Mouse (Mus musculus) heart, embryonic 13.5 days (tissue): ENCODE results near the gene Adam15. TPM values are rescaled to one million over a fixed set of nuclear protein-coding genes. Genes with fewer than 3 reads are reported as not detected.

ENCODE experiments used
- ATAC-seq: fragments of 200-750 bp; cut with Nextera tagmentation; 2 replicates; pipeline ENCODE4 v1.8.0; 2017; ENCODE audit warnings: moderate TSS enrichment; ENCODE audit not compliant: insufficient number of reproducible peaks, low FRiP score, low TSS enrichment; ENCODE audit errors: extremely low read depth
- H3K27ac ChIP-seq: fragments of 300-500 bp; sonication (generic); replicated peaks from 2 replicates; pipeline ENCODE4 v1.5.1; 2015; ENCODE audit warnings: moderate library complexity, mild to moderate bottlenecking, inconsistent platforms
- H3K27me3 ChIP-seq: fragments of 300-500 bp; sonication (generic); replicated peaks from 2 replicates; pipeline ENCODE4 v1.6.1; 2015; ENCODE audit warnings: mild to moderate bottlenecking, inconsistent platforms
- H3K36me3 ChIP-seq: fragments of 300-500 bp; sonication (generic); 2 replicates; pipeline ENCODE4 v1.6.1; 2015; ENCODE audit warnings: mild to moderate bottlenecking, inconsistent platforms
- H3K4me1 ChIP-seq: fragments of 300-500 bp; sonication (generic); 2 replicates; pipeline ENCODE4 v1.6.1; 2015; ENCODE audit warnings: inconsistent platforms
- H3K4me2 ChIP-seq: fragments of 300-500 bp; sonication (generic); 2 replicates; pipeline ENCODE4 v1.6.1; 2015; ENCODE audit warnings: inconsistent platforms, mild to moderate bottlenecking, moderate library complexity
- H3K4me3 ChIP-seq: fragments of 300-500 bp; sonication (generic); 2 replicates; pipeline ENCODE4 v1.5.1; 2015; ENCODE audit warnings: moderate library complexity, mild to moderate bottlenecking, inconsistent platforms
- H3K9ac ChIP-seq: fragments of 300-500 bp; sonication (generic); 2 replicates; pipeline ENCODE4 v1.6.1; 2015; ENCODE audit warnings: inconsistent platforms, mild to moderate bottlenecking, moderate library complexity
- H3K9me3 ChIP-seq: fragments of 300-500 bp; sonication (generic); 2 replicates; pipeline ENCODE4 v1.6.1; 2016; ENCODE audit warnings: inconsistent platforms
- WGBS: fragments of 180-500 bp; shearing (Covaris S2); methylation state at CpG from one replicate; pipeline ENCODE4 v1.1.7; 2015; ENCODE audit warnings: mixed read lengths; 5-methylcytosine and 5-hydroxymethylcytosine counted together
- polyA plus RNA-seq: library from polyadenylated mRNA; unstranded; fragments of >200 nt; fragmentation: Nextera tagmentation; extraction: Ambion mirVana; gene quantifications from 2 replicates; pipeline ENCODE4 v1.2.1, GENCODE M21; 2015

Adam15 gene
- polyA plus RNA-seq, 1 experiment from 2014 or later = 58.3 TPM

DNA sequence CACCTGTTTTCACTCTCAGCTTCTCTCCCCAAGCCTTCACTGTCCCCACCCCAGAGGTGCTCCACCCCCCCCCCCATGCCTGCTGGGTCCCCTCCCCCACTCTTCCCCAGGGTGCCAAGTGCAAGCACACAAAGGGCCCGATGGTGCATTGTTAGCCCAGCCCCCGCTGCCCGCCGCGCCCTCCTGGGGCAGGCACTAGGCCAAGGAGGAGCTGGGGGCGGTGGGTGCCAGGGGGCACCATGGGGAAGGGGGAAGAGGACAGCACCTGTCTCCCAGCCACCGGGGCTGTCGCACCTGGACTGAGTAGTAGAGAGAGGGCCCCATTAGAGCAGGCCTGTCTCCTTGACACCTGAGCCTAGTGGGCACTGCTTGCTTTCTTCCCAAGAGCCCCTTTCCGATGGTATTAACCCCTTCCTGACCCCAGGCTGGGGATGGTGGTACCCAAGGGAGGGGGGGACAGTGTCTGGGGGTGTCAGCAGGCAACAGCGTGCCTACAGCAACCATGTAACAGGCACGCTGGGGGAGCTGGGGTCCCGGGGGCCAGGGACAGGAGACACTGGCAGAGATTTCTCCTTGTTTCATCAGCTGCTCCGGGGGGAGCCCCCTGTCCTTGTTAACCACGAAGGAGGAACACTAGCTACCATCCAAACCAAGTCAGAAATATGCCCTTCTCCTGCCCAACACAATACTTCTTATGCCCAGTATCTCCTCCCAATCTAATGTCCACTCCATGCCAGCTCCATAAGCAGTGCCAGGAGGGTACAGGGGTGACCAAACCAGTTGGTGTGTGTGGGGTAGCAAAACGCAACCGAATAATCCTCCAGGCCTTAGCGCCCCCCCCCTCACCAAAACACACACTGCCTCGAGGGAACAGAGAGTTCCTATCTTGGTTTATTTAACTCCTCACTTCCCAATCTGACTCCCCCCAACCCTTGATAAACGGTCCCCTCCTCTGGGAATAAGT, 41.2 kb upstream of the Adam15 start:
- Histone ChIP-seq H3K4me3 (peak overlapping the region; percentile 76), H3K36me3 (no peaks in the 10 kb centered on the region), H3K27me3 (no peaks in the 10 kb centered on the region), H3K9ac (peak overlapping the region; percentile 92), H3K27ac (peak overlapping the region; percentile 77), H3K4me2 (peak overlapping the region; percentile 97), H3K4me1 (peaks cover 56% of the 10 kb centered on the region), H3K9me3 (no peaks in the 10 kb centered on the region)
- ATAC-seq = no peak
- WGBS = 14% methylated on average over 19 of the region's 19 CpGs

- H3K36me3 ChIP-seq = no peaks in the 10 kb centered on the region
- H3K9ac ChIP-seq = 0 out of 2 replicates have a peak overlapping the region, but pooled peaks have one; percentile 92
- H3K4me2 ChIP-seq = peak overlapping the region; percentile 97
- H3K27me3 ChIP-seq = no peaks in the 10 kb centered on the region
- no peak overlapping the region for H3K4me3 ChIP-seq
- no peak for ATAC-seq
- H3K27ac ChIP-seq = peak overlapping the region; percentile 77
- WGBS = 48% methylated on average over 5 of the region's 5 CpGs
- H3K4me1 ChIP-seq = peaks cover 52% of the 10 kb centered on the region
- H3K9me3 ChIP-seq = no peaks in the 10 kb centered on the region
These were observed 40.3 kb upstream of the Adam15 start for GRCm38 (mm10) chr3:89390111-89390515.

GRCm38 (mm10) chr3:89388901-89389740, 39.3 kb upstream of the Adam15 start:
- H3K4me3 ChIP-seq = no peak overlapping the region
- no peaks in the 10 kb centered on the region for H3K36me3 ChIP-seq
- H3K27me3 ChIP-seq = no peaks in the 10 kb centered on the region
- no peak overlapping the region for H3K4me2 ChIP-seq
- no peak for ATAC-seq
- no peaks in the 10 kb centered on the region for H3K9me3 ChIP-seq
- peaks cover 56% of the 10 kb centered on the region for H3K4me1 ChIP-seq
- WGBS = 51% methylated on average over 5 of the region's 6 CpGs
- no peak overlapping the region for H3K27ac ChIP-seq
- no peak overlapping the region for H3K9ac ChIP-seq

- H3K4me3 ChIP-seq = no peak overlapping the region
- H3K36me3 ChIP-seq = no peaks in the 10 kb centered on the region
- H3K27ac ChIP-seq = no peak overlapping the region
- H3K4me2 ChIP-seq = no peak overlapping the region
- H3K9me3 ChIP-seq = no peaks in the 10 kb centered on the region
- no peak overlapping the region for H3K9ac ChIP-seq
- no peak for ATAC-seq
- 73% methylated on average over 11 of the region's 11 CpGs for WGBS
- peaks cover 56% of the 10 kb centered on the region for H3K4me1 ChIP-seq
- no peaks in the 10 kb centered on the region for H3K27me3 ChIP-seq
These were observed 38.5 kb upstream of the Adam15 start for GRCm38 (mm10) chr3:89388134-89388881.

DNA sequence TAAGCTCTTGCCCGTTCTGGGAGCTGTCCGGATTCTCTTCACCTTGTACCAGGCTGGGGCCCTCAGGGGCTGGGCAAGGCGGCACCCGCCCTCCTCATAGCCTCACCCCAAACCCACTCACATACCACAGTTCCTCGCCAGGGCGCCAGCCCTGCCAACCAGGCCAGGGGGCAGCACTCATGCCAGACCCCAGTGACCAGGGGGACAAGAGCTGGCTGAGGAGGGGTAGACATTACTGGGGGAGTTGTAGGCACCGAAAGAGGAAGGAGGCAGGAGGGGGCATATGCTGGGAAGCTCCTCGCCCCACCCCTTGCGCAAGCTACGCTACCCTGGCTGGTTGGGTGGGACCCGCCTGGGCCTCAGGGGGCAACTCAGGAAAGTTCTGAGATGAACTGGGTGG, 37.8 kb upstream of the Adam15 start:
- no peak overlapping the region for H3K9ac ChIP-seq
- H3K4me2 ChIP-seq = no peak overlapping the region
- H3K27ac ChIP-seq = no peak overlapping the region
- WGBS = 81% methylated on average over 11 of the region's 11 CpGs
- H3K9me3 ChIP-seq = no peaks in the 10 kb centered on the region
- H3K36me3 ChIP-seq = no peaks in the 10 kb centered on the region
- H3K4me3 ChIP-seq = no peak overlapping the region
- no peaks in the 10 kb centered on the region for H3K27me3 ChIP-seq
- ATAC-seq = no peak
- H3K4me1 ChIP-seq = peaks cover 56% of the 10 kb centered on the region

- ATAC-seq = no peak
- H3K27ac ChIP-seq = no peak overlapping the region
- H3K9me3 ChIP-seq = no peaks in the 10 kb centered on the region
- no peaks in the 10 kb centered on the region for H3K27me3 ChIP-seq
- H3K4me1 ChIP-seq = peaks cover 55% of the 10 kb centered on the region
- H3K4me3 ChIP-seq = no peak overlapping the region
- H3K36me3 ChIP-seq = no peaks in the 10 kb centered on the region
- H3K4me2 ChIP-seq = no peak overlapping the region
- H3K9ac ChIP-seq = no peak overlapping the region
- WGBS = 67% methylated on average over 17 of the region's 17 CpGs
These were observed 36.9 kb upstream of the Adam15 start for GRCm38 (mm10) chr3:89386438-89387420.

GRCm38 (mm10) chr3:89385451-89385850, 35.7 kb upstream of the Adam15 start:
- no peak overlapping the region for H3K9ac ChIP-seq
- no peaks in the 10 kb centered on the region for H3K27me3 ChIP-seq
- peaks cover 10% of the 10 kb centered on the region for H3K36me3 ChIP-seq
- H3K4me3 ChIP-seq = no peak overlapping the region
- no peak overlapping the region for H3K27ac ChIP-seq
- ATAC-seq = no peak
- H3K4me2 ChIP-seq = no peak overlapping the region
- no peaks in the 10 kb centered on the region for H3K9me3 ChIP-seq
- WGBS = 43% methylated on average over 11 of the region's 11 CpGs
- peaks cover 42% of the 10 kb centered on the region for H3K4me1 ChIP-seq

DNA sequence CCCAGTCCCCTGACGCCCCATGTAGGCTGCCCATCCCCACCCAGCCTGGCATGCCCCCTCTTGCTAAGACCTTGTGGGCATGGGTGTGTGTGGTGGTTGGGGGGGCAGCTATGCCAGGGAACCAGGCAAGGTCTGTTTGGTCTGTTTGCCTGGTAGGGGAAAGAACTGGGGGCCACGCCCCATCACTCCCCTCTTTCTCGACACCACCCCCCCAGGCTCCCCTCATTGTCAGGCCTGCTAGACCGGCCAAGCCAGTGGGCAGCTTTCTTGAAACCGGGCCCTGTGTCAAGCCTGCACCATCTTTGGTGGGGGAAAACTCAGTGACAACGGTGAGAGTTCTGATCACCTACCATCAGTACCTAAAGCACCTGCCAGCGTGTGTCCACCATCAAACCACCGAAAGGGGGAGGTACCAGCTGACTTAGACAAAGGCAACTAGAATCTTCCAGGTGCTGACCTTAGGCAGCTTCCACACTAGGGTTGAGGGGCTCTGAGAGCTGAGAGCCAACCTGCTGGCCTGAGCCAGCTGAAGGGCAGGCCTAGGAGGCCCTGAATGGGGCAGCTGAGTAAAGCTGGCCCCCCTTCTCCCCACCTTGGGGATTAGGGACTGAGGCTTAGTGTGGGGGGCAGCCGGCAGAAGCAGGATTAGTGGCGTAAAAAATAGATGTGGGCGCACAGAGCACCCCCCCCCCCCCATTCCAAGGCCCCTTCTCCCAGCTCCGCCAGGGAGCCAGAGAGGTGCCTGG, 34.7 kb upstream of the Adam15 start:
- no peak for ATAC-seq
- peak overlapping the region; percentile 28; the same call in 1 of the 2 replicates for H3K9ac ChIP-seq
- no peak overlapping the region for H3K4me3 ChIP-seq
- 74% methylated on average over 12 of the region's 12 CpGs for WGBS
- H3K27ac ChIP-seq = no peak overlapping the region
- H3K4me2 ChIP-seq = no peak overlapping the region
- no peaks in the 10 kb centered on the region for H3K27me3 ChIP-seq
- H3K36me3 ChIP-seq = peaks cover 20% of the 10 kb centered on the region
- H3K9me3 ChIP-seq = no peaks in the 10 kb centered on the region
- peaks cover 33% of the 10 kb centered on the region for H3K4me1 ChIP-seq

- H3K27ac ChIP-seq = no peak overlapping the region
- no peak for ATAC-seq
- H3K4me1 ChIP-seq = peaks cover 31% of the 10 kb centered on the region
- peaks cover 26% of the 10 kb centered on the region for H3K36me3 ChIP-seq
- H3K9ac ChIP-seq = no peak overlapping the region
- no peak overlapping the region for H3K4me2 ChIP-seq
- H3K4me3 ChIP-seq = no peak overlapping the region
- H3K27me3 ChIP-seq = no peaks in the 10 kb centered on the region
- H3K9me3 ChIP-seq = no peaks in the 10 kb centered on the region
- WGBS = 78% methylated on average over 5 of the region's 5 CpGs
These were observed 34.0 kb upstream of the Adam15 start for GRCm38 (mm10) chr3:89383651-89384255.
